Mouse (Mus musculus) CH12.LX (cell line): Measurements from ENCODE around the gene Nme3.

Experiments
- GABPA ChIP-seq: IDR thresholded peaks from 2 replicates; pipeline ENCODE4 v1.6.1; 2012; ENCODE audit warnings: low read depth, low read length, improper control_type of control experiment, inconsistent platforms; ENCODE audit not compliant: insufficient replicate concordance
- MAX ChIP-seq: IDR thresholded peaks from 2 replicates; pipeline ENCODE4 v1.6.1; 2011; ENCODE audit warnings: low read length, improper control_type of control experiment
- UBTF ChIP-seq: IDR thresholded peaks from 2 replicates; pipeline ENCODE4 v1.6.1; 2012; ENCODE audit warnings: low read depth, mild to moderate bottlenecking, inconsistent platforms, low read length, improper control_type of control experiment, moderate library complexity
- ZC3H11A ChIP-seq: IDR thresholded peaks from 2 replicates; pipeline ENCODE4 v1.6.1; 2012; ENCODE audit warnings: low read depth, mild to moderate bottlenecking, inconsistent platforms, low read length, improper control_type of control experiment

- no peak for TF ChIP-seq ZC3H11A
- no peak for TF ChIP-seq MAX
- TF ChIP-seq GABPA, result no peak
- no peak for TF ChIP-seq UBTF
Measured at GRCm38 (mm10) chr17:24874405-24874745, 21.9 kb upstream of the Nme3 start.
